Mouse (Mus musculus) erythroblast, embryonic 14.5 days (primary cell): Measurements from ENCODE around the gene Mrpl18.

Experiments used
- GATA1 ChIP-seq: IDR thresholded peaks from 2 replicates; pipeline ENCODE4 v1.6.1; 2012; ENCODE audit warnings: low read length, inconsistent platforms, mixed read lengths
- TAL1 ChIP-seq: IDR thresholded peaks from 3 replicates; pipeline ENCODE4 v1.6.1; 2012; ENCODE audit warnings: low read length, inconsistent platforms, mixed read lengths

GRCm38 (mm10) chr17:12880178-12880577, 36.0 kb downstream of the Mrpl18 start:
- no peak for TF ChIP-seq TAL1
- no peak for TF ChIP-seq GATA1
